Mouse (Mus musculus) forebrain, embryonic 15.5 days (tissue): ENCODE data around the gene Rbm6. TPM values are rescaled to one million over a fixed set of nuclear protein-coding genes. Genes with fewer than 3 reads are reported as not detected.
A peak's percentile ranks its signal among the peaks of the same experiment; 100 is the strongest.

ENCODE experiments used
- ATAC-seq: fragments of 200-750 bp; cut with Nextera tagmentation; replicated peaks from 2 replicates; pipeline ENCODE4 v1.8.0; 2017; ENCODE audit warnings: mild to moderate bottlenecking, moderate TSS enrichment, moderate library complexity
- H3K27ac ChIP-seq: fragments of 300-500 bp; sonication (generic); replicated peaks from 2 replicates; pipeline ENCODE4 v1.5.1; 2015; ENCODE audit warnings: mild to moderate bottlenecking, inconsistent platforms
- H3K27me3 ChIP-seq: fragments of 300-500 bp; sonication (generic); 2 replicates; pipeline ENCODE4 v1.6.1; 2015; ENCODE audit warnings: inconsistent platforms
- H3K36me3 ChIP-seq: fragments of 300-500 bp; sonication (generic); 2 replicates; pipeline ENCODE4 v1.6.1; 2015; ENCODE audit warnings: mild to moderate bottlenecking, inconsistent platforms
- H3K4me1 ChIP-seq: fragments of 300-500 bp; sonication (generic); 2 replicates; pipeline ENCODE4 v1.6.1; 2015; ENCODE audit warnings: inconsistent platforms
- H3K4me2 ChIP-seq: fragments of 300-500 bp; sonication (generic); replicated peaks from 2 replicates; pipeline ENCODE4 v1.6.1; 2015; ENCODE audit warnings: mild to moderate bottlenecking, inconsistent platforms
- H3K4me3 ChIP-seq: fragments of 300-500 bp; sonication (generic); 2 replicates; pipeline ENCODE4 v1.5.1; 2015; ENCODE audit warnings: mild to moderate bottlenecking, inconsistent platforms
- H3K9ac ChIP-seq: fragments of 300-500 bp; sonication (generic); replicated peaks from 2 replicates; pipeline ENCODE4 v1.6.1; 2015; ENCODE audit warnings: mild to moderate bottlenecking, inconsistent platforms
- H3K9me3 ChIP-seq: fragments of 300-500 bp; sonication (generic); 2 replicates; pipeline ENCODE4 v1.6.1; 2016; ENCODE audit warnings: inconsistent platforms
- WGBS: fragments of 180-500 bp; shearing (Covaris S2); methylation state at CpG from one replicate; pipeline ENCODE4 v1.1.7; 2015; ENCODE audit warnings: mixed read lengths; 5-methylcytosine and 5-hydroxymethylcytosine counted together
- polyA plus RNA-seq: library from polyadenylated mRNA; unstranded; fragments of >200 nt; fragmentation: Nextera tagmentation; extraction: Ambion mirVana; gene quantifications from 2 replicates; pipeline ENCODE4 v1.2.1, GENCODE M21; 2015

Gene Rbm6
- polyA plus RNA-seq, 1 experiment from 2014 or later = 125 TPM

DNA sequence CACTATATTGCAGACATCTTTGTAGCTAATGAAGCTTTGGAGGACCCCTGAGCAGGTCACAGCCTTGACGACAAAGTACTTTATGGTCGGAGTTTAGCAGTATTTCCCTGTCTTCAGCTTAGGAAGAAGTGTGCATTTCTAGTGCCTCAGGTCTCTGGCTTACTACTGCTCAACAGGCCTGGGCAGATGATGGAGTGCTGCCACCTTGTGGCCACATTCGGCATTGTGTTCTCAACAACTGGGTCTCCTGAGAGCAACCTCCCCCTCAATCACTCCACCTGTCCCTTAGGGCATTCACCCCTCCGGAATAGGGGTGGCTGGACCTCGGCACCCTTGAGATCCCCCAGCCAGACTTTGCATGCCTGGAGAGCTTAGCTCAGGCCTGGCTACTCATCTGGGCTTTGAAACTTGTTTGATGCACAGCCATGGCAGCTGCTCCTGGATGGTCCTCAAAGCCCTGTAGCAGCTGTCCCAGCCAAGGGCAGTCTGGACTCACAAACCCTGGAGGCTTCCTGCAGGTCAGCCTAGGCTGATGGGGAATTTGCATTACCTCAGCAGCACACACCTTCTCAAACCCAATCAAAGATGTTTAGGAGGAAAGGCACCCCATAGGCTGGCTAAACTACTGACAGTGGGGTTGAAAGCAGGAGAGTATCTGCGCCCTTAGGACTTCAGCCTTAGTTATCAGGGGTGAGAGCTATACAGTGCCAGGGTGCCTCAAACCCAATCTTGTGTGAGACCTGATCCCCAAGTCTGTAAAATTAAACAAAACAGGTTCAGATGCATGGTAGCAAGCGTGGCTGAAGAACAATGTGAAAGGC lies 134.8 kb downstream of the Rbm6 start:
- H3K9me3 ChIP-seq = no peaks in the 10 kb centered on the region
- no peak overlapping the region for H3K4me2 ChIP-seq
- WGBS = 20% methylated on average over 7 of the region's 7 CpGs
- peaks cover 36% of the 10 kb centered on the region for H3K4me1 ChIP-seq
- H3K27ac ChIP-seq = peak overlapping the region; percentile 41
- H3K9ac ChIP-seq = no peak overlapping the region
- H3K4me3 ChIP-seq = no peak overlapping the region
- peaks cover 50% of the 10 kb centered on the region for H3K36me3 ChIP-seq
- peak; percentile 63 for ATAC-seq
- H3K27me3 ChIP-seq = no peaks in the 10 kb centered on the region

DNA sequence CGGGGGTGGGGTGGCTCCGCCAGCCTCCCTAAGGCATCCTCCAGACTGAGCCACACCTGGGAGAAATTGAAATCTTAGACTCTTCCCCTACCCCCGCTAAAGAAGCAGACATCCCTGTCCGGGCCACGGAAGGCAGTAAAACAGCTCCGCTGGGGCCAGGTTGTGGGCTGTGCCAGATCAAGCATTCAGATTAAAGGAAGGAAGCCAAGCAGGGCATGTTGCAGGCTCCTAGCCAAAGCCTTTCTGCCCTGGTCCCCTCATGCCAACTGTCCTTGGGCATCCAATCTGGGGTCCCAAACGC lies 136.9 kb downstream of the Rbm6 start:
- H3K4me1 ChIP-seq = peaks cover 36% of the 10 kb centered on the region

DNA sequence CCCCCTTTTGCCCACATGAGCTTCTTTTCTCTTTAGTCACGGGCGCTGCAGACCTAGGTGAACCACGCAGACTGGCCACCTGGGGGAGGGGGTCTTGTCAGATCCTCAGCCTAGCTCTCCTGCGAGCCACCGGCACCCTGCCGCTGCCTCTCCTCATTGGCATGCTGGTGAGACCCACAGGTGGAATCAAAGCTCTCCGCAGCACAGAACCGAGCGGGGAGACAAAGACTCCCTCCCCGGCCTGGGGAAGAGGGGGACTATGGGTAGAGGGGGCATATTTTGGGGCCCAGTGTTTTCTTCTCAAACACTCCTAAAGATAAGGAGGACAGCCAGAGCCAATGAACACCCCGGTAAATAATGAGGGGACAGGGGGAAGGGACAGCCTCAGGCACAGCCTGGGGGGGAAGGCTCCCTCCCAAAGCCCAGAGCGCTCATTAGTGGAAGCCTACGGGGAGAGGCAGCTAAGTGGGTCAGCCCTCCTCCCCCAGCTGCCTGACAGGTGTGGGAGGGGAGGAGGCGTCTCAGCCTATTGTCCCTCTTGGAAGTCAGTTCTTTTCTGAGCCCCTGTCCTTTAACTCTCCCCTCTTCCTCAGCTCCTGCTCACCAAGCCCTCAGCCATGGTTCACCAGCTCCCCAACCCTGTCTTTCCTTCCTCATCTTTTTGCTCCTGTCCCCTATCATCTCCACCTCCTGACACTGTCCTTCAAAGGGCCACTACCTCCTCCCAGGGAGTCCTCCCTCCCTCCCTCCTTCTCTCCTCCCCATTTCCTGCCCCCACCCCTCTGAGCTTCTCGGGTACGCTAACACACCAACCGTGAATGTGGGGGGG lies 137.5 kb downstream of the Rbm6 start:
- 3% methylated on average over 17 of the region's 17 CpGs for whole genome bisulfite sequencing
- ATAC-seq = no peak

More for the DNA sequence above, 136.9 kb downstream of the Rbm6 start:
- H3K9me3 ChIP-seq = no peaks in the 10 kb centered on the region
- peak overlapping the region; percentile 4; the same call in 1 of the 2 replicates for H3K4me3 ChIP-seq
- ATAC-seq = no peak
- no peaks in the 10 kb centered on the region for H3K27me3 ChIP-seq
- H3K27ac ChIP-seq = peak overlapping the region; percentile 57; the same call in 1 of the 2 replicates
- WGBS = 5% methylated on average over 7 of the region's 7 CpGs
- peak overlapping the region; percentile 43 for H3K4me2 ChIP-seq
- H3K9ac ChIP-seq = peak overlapping the region; percentile 30
- peaks cover 29% of the 10 kb centered on the region for H3K36me3 ChIP-seq

DNA sequence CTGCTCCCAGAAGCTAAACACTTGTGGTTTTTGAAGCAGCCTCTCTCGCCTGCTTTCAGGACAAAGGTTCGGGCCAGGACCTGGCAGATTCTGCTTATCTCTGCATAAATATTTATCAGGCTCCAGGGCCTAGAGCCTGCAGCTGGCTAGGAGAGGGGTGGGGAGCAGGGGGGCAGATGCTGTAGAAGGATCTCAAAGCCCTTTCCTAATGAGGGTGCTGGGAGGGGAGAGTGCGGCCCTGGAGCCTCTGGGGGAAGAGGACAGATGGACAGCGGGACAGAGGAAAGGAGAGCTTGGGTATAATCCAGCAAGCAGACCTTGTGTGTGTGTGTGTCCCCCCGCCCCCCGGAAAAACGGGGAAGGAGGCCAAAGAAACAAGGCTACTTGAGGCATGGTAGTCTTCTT lies 138.5 kb downstream of the Rbm6 start:
- no peak for ATAC-seq
- no peaks in the 10 kb centered on the region for H3K27me3 ChIP-seq
- no peaks in the 10 kb centered on the region for H3K9me3 ChIP-seq
- H3K4me1 ChIP-seq = peaks cover 50% of the 10 kb centered on the region
- H3K4me2 ChIP-seq = no peak overlapping the region
- H3K4me3 ChIP-seq = no peak overlapping the region
- 14% methylated on average over 7 of the region's 7 CpGs for WGBS
- no peak overlapping the region for H3K9ac ChIP-seq
- peaks cover 14% of the 10 kb centered on the region for H3K36me3 ChIP-seq
- peak overlapping the region; percentile 59 for H3K27ac ChIP-seq

More for the DNA sequence above, 137.5 kb downstream of the Rbm6 start:
- peak overlapping the region; percentile 4; the same call in 1 of the 2 replicates for H3K4me3 ChIP-seq
- H3K36me3 ChIP-seq = peaks cover 24% of the 10 kb centered on the region
- no peaks in the 10 kb centered on the region for H3K27me3 ChIP-seq
- peak overlapping the region; percentile 43 for H3K4me2 ChIP-seq
- no peaks in the 10 kb centered on the region for H3K9me3 ChIP-seq
- H3K9ac ChIP-seq = peak overlapping the region; percentile 30
- peaks cover 40% of the 10 kb centered on the region for H3K4me1 ChIP-seq
- H3K27ac ChIP-seq = peak overlapping the region; percentile 57

DNA sequence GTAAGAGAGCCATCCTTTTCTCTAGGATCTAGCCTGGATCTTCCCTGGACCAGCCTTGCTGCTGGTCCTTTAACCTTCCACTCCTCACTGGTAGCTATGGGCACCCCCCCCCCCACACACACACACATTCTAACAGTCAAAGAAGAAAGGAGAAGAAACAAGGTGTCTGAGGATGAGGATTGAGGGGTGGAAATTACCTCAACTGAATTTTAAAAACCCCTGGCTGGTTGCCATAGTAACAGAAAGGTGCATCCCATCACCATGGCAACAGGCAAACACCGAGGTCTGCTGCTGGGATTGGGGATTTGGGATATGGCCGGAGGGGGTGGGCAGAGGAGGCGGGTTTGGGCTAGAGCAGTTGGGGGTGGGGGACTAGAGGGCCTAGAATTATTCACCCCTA lies 143.3 kb downstream of the Rbm6 start:
- Histone ChIP-seq H3K27ac (peak overlapping the region; percentile 63), H3K4me1 (peaks cover 37% of the 10 kb centered on the region), H3K27me3 (no peaks in the 10 kb centered on the region), H3K36me3 (no peaks in the 10 kb centered on the region), H3K9me3 (no peaks in the 10 kb centered on the region), H3K4me2 (no peak overlapping the region), H3K9ac (no peak overlapping the region), H3K4me3 (no peak overlapping the region)
- WGBS = 4% methylated on average over 3 of the region's 3 CpGs
- 0 out of 2 replicates have a peak, but pooled peaks have one; percentile 18 for ATAC-seq

DNA sequence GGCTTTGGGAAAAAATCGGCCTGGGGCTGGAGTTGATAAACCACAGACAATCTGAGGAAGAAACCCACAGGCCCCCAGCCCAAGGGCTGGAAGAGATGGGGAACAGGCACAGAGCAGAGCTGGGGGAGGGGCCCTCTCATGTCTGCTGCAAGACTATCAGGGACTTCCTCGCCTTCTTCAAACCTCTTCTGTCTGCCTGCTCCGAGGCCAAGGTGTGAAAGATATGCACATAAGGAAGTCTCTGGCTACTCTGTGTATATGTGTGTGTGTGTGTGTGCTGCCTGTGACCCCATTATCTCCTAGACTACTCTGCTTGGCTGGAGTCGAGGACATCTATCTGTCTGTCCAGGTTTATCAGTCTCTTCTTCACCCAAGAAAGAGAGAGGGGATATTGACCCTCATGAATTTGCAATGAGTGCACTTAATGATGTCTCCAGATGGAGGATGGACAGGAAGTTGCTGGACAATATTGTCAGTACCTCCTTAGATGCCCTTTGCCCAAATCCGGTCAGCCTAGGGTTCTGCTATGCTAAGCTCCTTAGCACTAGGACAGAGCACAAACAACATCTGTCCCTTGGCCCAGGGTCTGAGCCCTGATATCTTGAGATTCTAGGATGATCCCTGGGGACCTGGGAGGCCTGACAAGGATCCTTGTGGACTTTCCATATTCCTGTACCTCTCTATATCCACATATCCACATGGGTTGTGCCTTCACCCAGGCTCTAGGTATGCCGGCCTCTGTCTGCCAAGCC lies 143.9 kb downstream of the Rbm6 start:
- Histone ChIP-seq H3K4me3 (no peak overlapping the region), H3K4me1 (peaks cover 35% of the 10 kb centered on the region), H3K4me2 (no peak overlapping the region), H3K9ac (no peak overlapping the region), H3K27ac (peak overlapping the region; percentile 63), H3K9me3 (no peaks in the 10 kb centered on the region), H3K36me3 (no peaks in the 10 kb centered on the region), H3K27me3 (no peaks in the 10 kb centered on the region)
- WGBS = 73% methylated on average over 6 of the region's 6 CpGs
- no peak for ATAC-seq

DNA sequence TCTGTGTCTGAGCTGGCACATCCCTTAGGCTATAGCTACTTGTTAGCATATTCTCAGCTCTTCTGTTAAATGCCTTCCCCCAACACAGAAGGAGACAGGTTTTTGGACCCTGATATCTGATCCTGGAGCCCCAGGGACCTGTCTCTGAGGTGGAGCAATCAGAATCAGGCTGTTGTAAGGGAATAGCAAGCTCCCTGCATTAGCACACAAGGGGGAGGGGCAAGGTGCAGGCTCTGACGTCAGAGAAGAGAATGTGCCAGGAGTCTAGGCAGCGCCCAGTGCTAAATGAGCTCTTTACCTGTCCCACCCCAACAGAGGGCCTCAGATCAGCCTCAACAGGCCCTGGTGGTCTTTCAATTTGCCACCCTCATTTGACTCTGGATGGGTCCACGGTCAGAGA lies 146.0 kb downstream of the Rbm6 start:
- Histone ChIP-seq H3K27me3 (no peaks in the 10 kb centered on the region), H3K36me3 (no peaks in the 10 kb centered on the region), H3K9ac (no peak overlapping the region), H3K4me3 (no peak overlapping the region), H3K4me1 (peaks cover 49% of the 10 kb centered on the region), H3K4me2 (no peak overlapping the region), H3K9me3 (no peaks in the 10 kb centered on the region), H3K27ac (no peak overlapping the region)
- WGBS = 46% methylated on average over 3 of the region's 3 CpGs
- no peak for ATAC-seq

DNA sequence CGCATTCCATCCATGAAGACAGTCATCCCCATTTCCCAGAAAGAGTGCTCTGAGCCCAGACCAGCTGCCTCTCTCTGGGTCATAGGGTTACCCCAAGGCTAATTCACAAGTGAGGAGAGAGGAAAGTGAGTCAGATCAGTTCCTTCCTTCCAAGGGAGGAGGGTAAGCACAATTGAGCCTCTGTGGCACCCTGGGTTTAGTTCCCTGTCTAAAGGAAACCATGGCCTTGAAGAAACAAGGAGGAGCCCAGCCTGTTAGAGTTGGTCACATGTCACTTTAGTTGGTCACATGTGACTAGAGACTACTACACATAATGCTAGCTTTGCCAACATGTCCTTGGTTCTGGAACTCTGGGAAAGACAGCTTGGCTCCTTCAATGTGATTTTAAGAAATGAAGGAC lies 148.2 kb downstream of the Rbm6 start:
- ATAC-seq = no peak
- no peak overlapping the region for H3K27ac ChIP-seq
- no peaks in the 10 kb centered on the region for H3K9me3 ChIP-seq
- 96% methylated on average over 1 of the region's 1 CpGs for WGBS
- no peak overlapping the region for H3K9ac ChIP-seq
- H3K4me3 ChIP-seq = no peak overlapping the region
- no peaks in the 10 kb centered on the region for H3K36me3 ChIP-seq
- peaks cover 37% of the 10 kb centered on the region for H3K4me1 ChIP-seq
- H3K27me3 ChIP-seq = no peaks in the 10 kb centered on the region
- H3K4me2 ChIP-seq = no peak overlapping the region

DNA sequence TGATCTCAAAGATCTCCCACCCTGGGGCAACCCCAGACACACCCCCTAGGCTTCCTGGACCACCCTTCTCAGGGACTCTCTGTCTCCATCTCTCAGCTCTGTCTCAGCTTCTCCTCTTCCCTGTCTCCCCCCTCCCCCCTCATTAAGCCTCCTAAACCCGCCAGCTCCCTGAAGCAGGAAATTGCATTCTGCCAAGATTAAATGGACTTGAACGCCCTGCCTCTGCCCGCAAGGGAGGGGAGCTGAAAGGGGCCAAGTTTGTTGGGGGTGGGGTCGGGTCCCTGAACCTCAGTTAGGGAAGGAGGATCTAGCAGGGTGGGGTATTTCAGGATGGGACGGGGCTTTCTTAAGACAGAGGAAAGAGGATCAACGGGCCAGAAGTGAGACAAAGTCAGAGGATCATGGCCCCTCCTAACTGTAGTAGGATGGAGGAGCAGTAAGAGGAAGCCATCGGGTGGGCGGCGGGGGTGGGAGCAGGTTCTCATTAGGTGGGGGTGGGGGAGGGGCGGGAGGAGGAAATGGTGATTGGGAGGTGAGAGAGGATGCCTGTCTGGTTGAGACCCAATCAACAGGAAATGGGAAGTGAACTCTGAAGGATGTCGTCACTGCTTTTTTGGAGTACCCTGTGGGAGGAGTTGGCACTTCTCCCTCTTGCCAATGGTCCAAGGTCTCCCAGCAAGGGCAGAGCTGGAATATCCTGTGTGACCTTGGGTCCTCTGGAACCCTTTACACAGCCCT lies 149.1 kb downstream of the Rbm6 start:
- Histone ChIP-seq H3K27me3 (no peaks in the 10 kb centered on the region), H3K36me3 (no peaks in the 10 kb centered on the region), H3K9ac (no peak overlapping the region), H3K4me1 (peaks cover 30% of the 10 kb centered on the region), H3K9me3 (no peaks in the 10 kb centered on the region), H3K4me3 (no peak overlapping the region), H3K4me2 (0 out of 2 replicates have a peak overlapping the region, but pooled peaks have one; percentile 13), H3K27ac (no peak overlapping the region)
- WGBS = 1% methylated on average over 11 of the region's 11 CpGs
- peak; percentile 53 for ATAC-seq
